Mouse (Mus musculus) granulocyte monocyte progenitor cell, adult 5-6 weeks (primary cell): ENCODE measurements around the gene Olfr1489. TPM values are rescaled to one million over a fixed set of nuclear protein-coding genes. Genes with fewer than 3 reads are reported as not detected.
"Not testable (repeated sequence)": the region's sequence is repeated elsewhere in the genome, so short reads cannot be mapped to it uniquely, and the experiment has no call there.

Experiments used
- ATAC-seq: replicated peaks from 2 replicates; pipeline ENCODE4 v1.8.0; 2016; ENCODE audit warnings: mild to moderate bottlenecking, moderate TSS enrichment, inconsistent platforms; ENCODE audit not compliant: poor library complexity, severe bottlenecking
- total RNA-seq, 2 experiments: library from RNA; stranded (forward) in 1 of 2; stranded (reverse) in 1 of 2; fragments of 200-712, 200-1000 nt in 1 of 2; fragments of >200 nt in 1 of 2; fragmentation: Nextera tagmentation in 1 of 2; gene quantifications; 2 replicates each; pipeline ENCODE4 v1.2.3; 2014 to 2017

Gene Olfr1489
- total RNA-seq (2014; fragmentation: Nextera tagmentation) (not detected in 2 replicates), total RNA-seq (2017) (not detected in 2 replicates)

DNA sequence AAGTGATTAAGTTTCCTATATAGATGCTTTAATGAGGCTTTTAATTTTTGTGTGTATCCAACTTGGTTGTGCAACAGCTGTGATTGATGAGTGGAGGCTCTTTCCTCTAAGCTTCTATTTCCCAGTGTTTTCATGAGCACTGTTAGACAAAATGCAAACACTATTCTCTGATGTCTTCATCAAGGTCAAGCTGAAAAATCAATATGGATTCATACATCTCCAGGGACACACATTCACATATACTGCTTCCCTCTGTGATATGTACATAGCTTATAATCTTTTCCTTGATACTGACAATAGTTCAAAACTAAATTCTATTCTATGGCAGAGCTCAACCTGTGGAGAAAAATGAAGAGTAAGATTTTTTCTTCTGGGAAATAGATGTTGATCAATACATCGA lies at the start of gene Olfr1489:
Olfr1489 (plus strand) TSS at position 301 of the 400 bp plus-strand sequence.
- ATAC-seq, result no peak

- ATAC-seq, result no peak
Observed at GRCm38 (mm10) chr19:13583211-13583610, 48.2 kb upstream of the Olfr1489 start, which contains the start of gene Olfr1484. Gene Olfr1484 (plus strand): TSS chr19:13583511.

GRCm38 (mm10) chr19:13617075-13617474 lies 14.3 kb upstream of the Olfr1489 start, which contains the start of gene Olfr1487:
Gene Olfr1487 (plus strand): TSS chr19:13617375.
- not testable (repeated sequence) for ATAC-seq

DNA sequence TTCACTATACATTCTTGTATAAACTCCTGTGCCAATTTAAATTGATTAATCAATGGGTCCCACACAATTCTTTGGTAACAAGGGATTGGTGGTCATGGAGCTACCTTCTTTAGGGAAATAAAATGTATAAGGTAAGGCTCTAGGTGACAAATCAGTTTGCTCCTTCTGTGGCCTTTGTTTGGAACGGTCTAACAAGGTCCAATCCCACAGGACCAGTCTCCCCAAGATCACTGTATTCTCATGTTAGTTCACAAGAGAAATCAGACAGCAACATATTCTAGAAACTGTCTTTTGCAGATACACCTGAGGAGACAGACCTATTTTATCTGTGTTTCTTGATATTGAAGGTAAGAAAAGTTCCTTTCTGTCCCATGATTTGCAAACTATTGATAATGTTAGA lies 19.4 kb downstream of the Olfr1489 start, which contains the start of gene Olfr1490:
Olfr1490 (plus strand) TSS at position 301 of the 400 bp plus-strand sequence.
- no peak for ATAC-seq

Other genes starting within 250 kb of the Olfr1489 start
- gene Olfr1469, start 223.8 kb upstream of the Olfr1489 start, total RNA-seq (2014; fragmentation: Nextera tagmentation), result not detected in 2 replicates
- gene Olfr1469, start 223.8 kb upstream of the Olfr1489 start, total RNA-seq (2017), result not detected in 2 replicates
- gene Olfr1471, start 188.2 kb upstream of the Olfr1489 start, total RNA-seq (2014; fragmentation: Nextera tagmentation), result not detected in 2 replicates
- gene Olfr1471, start 188.2 kb upstream of the Olfr1489 start, total RNA-seq (2017), result not detected in 2 replicates
- gene Olfr1472, start 175.5 kb upstream of the Olfr1489 start, total RNA-seq (2014; fragmentation: Nextera tagmentation), result not detected in 2 replicates
- not detected in 2 replicates for gene Olfr1472, start 175.5 kb upstream of the Olfr1489 start, total RNA-seq (2017)
- gene Olfr1474, start 162.1 kb upstream of the Olfr1489 start, total RNA-seq (2014; fragmentation: Nextera tagmentation), result not detected in 2 replicates
- gene Olfr1474, start 162.1 kb upstream of the Olfr1489 start, total RNA-seq (2017), result not detected in 2 replicates
- not detected in 2 replicates for gene Olfr1475, start 151.4 kb upstream of the Olfr1489 start, total RNA-seq (2014; fragmentation: Nextera tagmentation)
- gene Olfr1475, start 151.4 kb upstream of the Olfr1489 start, total RNA-seq (2017), result not detected in 2 replicates
- not detected in 2 replicates for gene Olfr1477, start 131.1 kb upstream of the Olfr1489 start, total RNA-seq (2014; fragmentation: Nextera tagmentation)
- gene Olfr1477, start 131.1 kb upstream of the Olfr1489 start, total RNA-seq (2017), result not detected in 2 replicates
- gene Olfr1480, start 103.7 kb upstream of the Olfr1489 start, total RNA-seq (2014; fragmentation: Nextera tagmentation), result not detected in 2 replicates
- not detected in 2 replicates for gene Olfr1480, start 103.7 kb upstream of the Olfr1489 start, total RNA-seq (2017)
- gene Olfr1484, start 48.1 kb upstream of the Olfr1489 start, total RNA-seq (2014; fragmentation: Nextera tagmentation), result not detected in 2 replicates
- gene Olfr1484, start 48.1 kb upstream of the Olfr1489 start, total RNA-seq (2017), result not detected in 2 replicates
- gene Olfr1487, start 14.2 kb upstream of the Olfr1489 start, total RNA-seq (2014; fragmentation: Nextera tagmentation), result not detected in 2 replicates
- gene Olfr1487, start 14.2 kb upstream of the Olfr1489 start, total RNA-seq (2017), result not detected in 2 replicates
- gene Olfr1490, start 19.5 kb downstream of the Olfr1489 start, total RNA-seq (2014; fragmentation: Nextera tagmentation), result not detected in 2 replicates
- gene Olfr1490, start 19.5 kb downstream of the Olfr1489 start, total RNA-seq (2017), result not detected in 2 replicates
- gene Olfr1491, start 65.6 kb downstream of the Olfr1489 start, total RNA-seq (2014; fragmentation: Nextera tagmentation), result not detected in 2 replicates
- not detected in 2 replicates for gene Olfr1491, start 65.6 kb downstream of the Olfr1489 start, total RNA-seq (2017)
- not detected in 2 replicates for gene Olfr1493-ps1, start 91.7 kb downstream of the Olfr1489 start, total RNA-seq (2014; fragmentation: Nextera tagmentation)
- not detected in 2 replicates for gene Olfr1493-ps1, start 91.7 kb downstream of the Olfr1489 start, total RNA-seq (2017)
- not detected in 2 replicates for gene Olfr1494, start 108.1 kb downstream of the Olfr1489 start, total RNA-seq (2014; fragmentation: Nextera tagmentation)
- not detected in 2 replicates for gene Olfr1494, start 108.1 kb downstream of the Olfr1489 start, total RNA-seq (2017)
- not detected in 2 replicates for gene Olfr1495, start 133.0 kb downstream of the Olfr1489 start, total RNA-seq (2014; fragmentation: Nextera tagmentation)
- not detected in 2 replicates for gene Olfr1495, start 133.0 kb downstream of the Olfr1489 start, total RNA-seq (2017)
- not detected in 2 replicates for gene Olfr1496, start 146.3 kb downstream of the Olfr1489 start, total RNA-seq (2014; fragmentation: Nextera tagmentation)
- gene Olfr1496, start 146.3 kb downstream of the Olfr1489 start, total RNA-seq (2017), result not detected in 2 replicates
- not detected in 2 replicates for gene Olfr1497, start 166.6 kb downstream of the Olfr1489 start, total RNA-seq (2014; fragmentation: Nextera tagmentation)
- gene Olfr1497, start 166.6 kb downstream of the Olfr1489 start, total RNA-seq (2017), result not detected in 2 replicates
- not detected in 2 replicates for gene Olfr1499, start 187.8 kb downstream of the Olfr1489 start, total RNA-seq (2014; fragmentation: Nextera tagmentation)
- not detected in 2 replicates for gene Olfr1499, start 187.8 kb downstream of the Olfr1489 start, total RNA-seq (2017)
- gene Olfr1500, start 198.9 kb downstream of the Olfr1489 start, total RNA-seq (2014; fragmentation: Nextera tagmentation), result not detected in 2 replicates
- gene Olfr1500, start 198.9 kb downstream of the Olfr1489 start, total RNA-seq (2017), result not detected in 2 replicates
- not detected in 2 replicates for gene Olfr1501, start 219.1 kb downstream of the Olfr1489 start, total RNA-seq (2014; fragmentation: Nextera tagmentation)
- not detected in 2 replicates for gene Olfr1501, start 219.1 kb downstream of the Olfr1489 start, total RNA-seq (2017)
- gene Olfr1502, start 230.2 kb downstream of the Olfr1489 start, total RNA-seq (2014; fragmentation: Nextera tagmentation), result not detected in 2 replicates
- gene Olfr1502, start 230.2 kb downstream of the Olfr1489 start, total RNA-seq (2017), result not detected in 2 replicates